In the genomic region with DNA sequence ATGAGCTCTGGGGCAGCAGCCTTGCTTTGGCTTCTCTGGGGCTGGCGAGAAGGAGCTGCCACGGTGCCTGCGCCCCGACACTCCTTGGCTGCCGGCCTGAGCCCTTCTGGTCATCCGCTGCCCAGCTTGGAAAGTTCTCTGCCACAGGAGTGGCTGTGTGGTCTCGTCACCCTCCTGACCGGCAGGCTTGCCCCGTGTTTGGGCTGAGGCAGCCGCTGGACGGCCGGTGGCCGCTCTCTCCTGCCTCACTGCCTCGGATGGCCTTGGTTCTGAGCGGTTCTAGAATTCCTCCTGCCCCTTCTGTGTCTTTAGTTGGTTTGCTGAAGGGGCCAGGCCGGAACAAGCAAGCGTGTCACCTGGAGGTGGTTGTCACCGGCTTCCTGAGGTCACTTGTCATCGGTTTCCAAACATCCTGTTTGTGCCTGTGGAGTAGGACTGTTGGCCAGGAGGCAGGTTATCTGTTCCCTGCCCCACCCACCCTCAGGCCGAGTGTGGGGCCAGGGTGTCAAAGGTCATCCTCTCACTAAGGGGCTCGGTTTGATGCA, we compare ENCODE assay signal across 9 mouse cellular contexts. TPM values are rescaled to one million over a fixed set of nuclear protein-coding genes. Genes with fewer than 3 reads are reported as not detected.
DNase-seq lines count a peak whose midpoint lies in the region; ATAC-seq and TF ChIP-seq lines count a peak whose summit lies in the region.
"Had no signal": no experiment of that assay in that cellular context is flagged by ENCODE, and none has a peak within 500 bp of the region (broad histone marks: within the 10 kb centered on the region; RNA-seq: fewer than 3 reads in every experiment).

No protein-coding gene starts in this region.

- H3K9ac ChIP-seq in heart, embryonic 11.5 days (ENCODE audit: low read depth, low read length) = peak overlapping the region; percentile 39; the same call in 1 of the 2 replicates
- H3K9ac ChIP-seq in limb, embryonic 12.5 days (replicated peaks) = no peak overlapping the region

- WGBS in heart, embryonic 11.5 days (ENCODE audit: insufficient replicate concordance) = 43% methylated on average over 21 of the region's 21 CpGs
- WGBS in limb, embryonic 12.5 days = 65% methylated on average over 21 of the region's 21 CpGs

- peak overlapping the region; percentile 61 for H3K4me3 ChIP-seq in E14TG2a.4 (replicated peaks; ENCODE audit: low read length)
- H3K4me3 ChIP-seq in heart, embryonic 11.5 days (ENCODE audit: low read depth, low read length) = no peak overlapping the region
- H3K4me3 ChIP-seq in limb, embryonic 12.5 days (replicated peaks) = no peak overlapping the region
- H3K4me3 ChIP-seq: erythroblast, embryonic 14.5 days had no signal

- peaks cover 67% of the 10 kb centered on the region for H3K4me1 ChIP-seq in E14TG2a.4 (replicated peaks; ENCODE audit: low read depth, low read length)
- H3K4me1 ChIP-seq in heart, embryonic 11.5 days (ENCODE audit: control insufficient read depth, insufficient read depth, low read length) = peaks cover 44% of the 10 kb centered on the region
- peaks cover 59% of the 10 kb centered on the region for H3K4me1 ChIP-seq in limb, embryonic 12.5 days (replicated peaks)

- H3K27me3 ChIP-seq in E14TG2a.4 (ENCODE audit: insufficient read depth, low read length) = no peaks in the 10 kb centered on the region
- H3K27me3 ChIP-seq in heart, embryonic 11.5 days (ENCODE audit: control insufficient read depth, insufficient read depth, low read length) = no peaks in the 10 kb centered on the region
- no peaks in the 10 kb centered on the region for H3K27me3 ChIP-seq in limb, embryonic 12.5 days

- TF ChIP-seq CTCF in E14TG2a.4 (conservative IDR thresholded peaks at IDR 0.05; ENCODE audit: low read length) = no peak

- no peak for ATAC-seq in heart, embryonic 11.5 days (replicated peaks; ENCODE audit: insufficient number of reproducible peaks, low FRiP score, low TSS enrichment)
- ATAC-seq in limb, embryonic 12.5 days (ENCODE audit: insufficient number of reproducible peaks, insufficient read depth, low FRiP score, low TSS enrichment, low read depth) = no peak

- no peaks in the 10 kb centered on the region for H3K9me3 ChIP-seq in E14TG2a.4 (ENCODE audit: low read length)
- H3K9me3 ChIP-seq in heart, embryonic 11.5 days (replicated peaks; ENCODE audit: control insufficient read depth, low read length) = no peaks in the 10 kb centered on the region
- no peaks in the 10 kb centered on the region for H3K9me3 ChIP-seq in limb, embryonic 12.5 days

- no peak overlapping the region for H3K4me2 ChIP-seq in heart, embryonic 11.5 days
- no peak overlapping the region for H3K4me2 ChIP-seq in limb, embryonic 12.5 days

- H3K27ac ChIP-seq in heart, embryonic 11.5 days (ENCODE audit: low read depth, low read length) = peak overlapping the region; percentile 58
- peak overlapping the region; percentile 87 for H3K27ac ChIP-seq in limb, embryonic 12.5 days

- H3K36me3 ChIP-seq in E14TG2a.4 (ENCODE audit: insufficient read depth, low read length) = peaks cover 2% of the 10 kb centered on the region; the same call in 1 of the 2 replicates
- no peaks in the 10 kb centered on the region for H3K36me3 ChIP-seq in heart, embryonic 11.5 days (ENCODE audit: control insufficient read depth, insufficient read depth, low read length)
- H3K36me3 ChIP-seq in limb, embryonic 12.5 days = peaks cover 24% of the 10 kb centered on the region; the same call in 1 of the 2 replicates

- peak; percentile 65 to 68 for DNase-seq in cerebellum, postnatal 25 days
- DNase-seq in cerebellum, adult 11 months = no peak
- no peak for DNase-seq in layer of hippocampus, adult 18-20 months (ENCODE audit: low spot score in 2 of 2)
- DNase-seq in layer of hippocampus, adult 8-10 months (ENCODE audit: low spot score in 2 of 2) = no peak
- DNase-seq in MN1 (ENCODE audit: low spot score) = no peak

RNA-seq across cellular contexts. Expression of gene Pxn, which starts 13.9 kb away (rescaled TPM):
- polyA plus RNA-seq in heart, embryonic 11.5 days (2014; fragmentation: Nextera tagmentation; extraction: Ambion mirVana) = 11.7 and 14.4 TPM in 2 replicates
- 40.3 and 47.1 TPM in 2 replicates for polyA plus RNA-seq in limb, embryonic 12.5 days (2016; fragmentation: Nextera tagmentation; extraction: Ambion mirVana)
- total RNA-seq in layer of hippocampus, adult 18-20 months (2021) = 10 to 100 TPM; 34.5 to 42.3 TPM
- 10 to 100 TPM; 38.1 to 45.8 (median 40.2) TPM for total RNA-seq in layer of hippocampus, adult 8-10 months (2022)

RNA-seq across cellular contexts. Expression of gene Sirt4, which starts 35.9 kb away (rescaled TPM):
- 15.8 and 19.2 TPM in 2 replicates for polyA plus RNA-seq in heart, embryonic 11.5 days (2014; fragmentation: Nextera tagmentation; extraction: Ambion mirVana)
- polyA plus RNA-seq in limb, embryonic 12.5 days (2016; fragmentation: Nextera tagmentation; extraction: Ambion mirVana) = 21.9 and 24.9 TPM in 2 replicates
- 10 to 100 TPM; 27.9 to 35.7 TPM for total RNA-seq in layer of hippocampus, adult 18-20 months (2021)
- total RNA-seq in layer of hippocampus, adult 8-10 months (2022) = 10 to 100 TPM; 34.0 to 58.6 (median 41.9) TPM

RNA-seq across cellular contexts. Expression of gene Rplp0, which starts 38.9 kb away (rescaled TPM):
- polyA plus RNA-seq in heart, embryonic 11.5 days (2014; fragmentation: Nextera tagmentation; extraction: Ambion mirVana) = 1,182 and 1,275 TPM in 2 replicates
- polyA plus RNA-seq in limb, embryonic 12.5 days (2016; fragmentation: Nextera tagmentation; extraction: Ambion mirVana) = 1,237 and 1,243 TPM in 2 replicates
- total RNA-seq in layer of hippocampus, adult 18-20 months (2021) = 100 to 1,000 TPM; 210 to 218 TPM
- 100 to 1,000 TPM; 188 to 289 (median 230) TPM for total RNA-seq in layer of hippocampus, adult 8-10 months (2022)

RNA-seq across cellular contexts. Expression of gene Gcn1l1, which starts 44.7 kb away (rescaled TPM):
- polyA plus RNA-seq in heart, embryonic 11.5 days (2014; fragmentation: Nextera tagmentation; extraction: Ambion mirVana) = 29.7 and 33.5 TPM in 2 replicates
- 55.4 and 57.4 TPM in 2 replicates for polyA plus RNA-seq in limb, embryonic 12.5 days (2016; fragmentation: Nextera tagmentation; extraction: Ambion mirVana)
- 10 to 100 TPM; 64.0 to 68.7 TPM for total RNA-seq in layer of hippocampus, adult 18-20 months (2021)
- 10 to 100 TPM; 72.7 to 85.7 (median 77.4) TPM for total RNA-seq in layer of hippocampus, adult 8-10 months (2022)

RNA-seq across cellular contexts. Expression of gene Pla2g1b, which starts 54.3 kb away (rescaled TPM):
- polyA plus RNA-seq in heart, embryonic 11.5 days (2014; fragmentation: Nextera tagmentation; extraction: Ambion mirVana) = 1.0 and 1.2 TPM in 2 replicates
- polyA plus RNA-seq in limb, embryonic 12.5 days (2016; fragmentation: Nextera tagmentation; extraction: Ambion mirVana) = not detected in 2 replicates
- total RNA-seq in layer of hippocampus, adult 18-20 months (2021) = not detected
- not detected for total RNA-seq in layer of hippocampus, adult 8-10 months (2022)
- polyA plus RNA-seq: erythroblast, embryonic 14.5 days had no signal

Comparison
In these comparisons a context has a peak if more than half of its experiments do, and no peak if none do; other contexts are left out.
1. DNase-seq: peak in cerebellum, postnatal 25 days (2 of 2); none in cerebellum, adult 11 months (single experiment), layer of hippocampus, adult 18-20 months (0 of 2), layer of hippocampus, adult 8-10 months (0 of 2) and MN1 (single experiment).